Mouse (Mus musculus): ENCODE measurements at regions not wholly inside any gene's neighbourhood (a gene's known extent, or its start where the extent isn't known, plus 50 kb on each side); places are given as distances from the start of the nearest gene placed in this dataset.

GRCm38 (mm10) chr3:143447005-143447709 is 565.4 kb upstream of the Pkn2 start:
- TF ChIP-seq CTCF (IDR thresholded peaks at IDR 0.05; ENCODE audit: low read depth): no peak
- no peak for TF ChIP-seq EP300 (IDR thresholded peaks at IDR 0.05; ENCODE audit: low read depth)
